Comparison of ENCODE assay signal across 8 mouse cellular contexts in genomic region chr14:54577089-54577982, GRCm38 (mm10). TPM values are rescaled to one million over a fixed set of nuclear protein-coding genes. Genes with fewer than 3 reads are reported as not detected.
A peak's percentile ranks its signal among the peaks of the same experiment; 100 is the strongest.
DNase-seq lines count a peak whose midpoint lies in the region; ATAC-seq lines count a peak whose summit lies in the region.

TSS of gene Ajuba (minus strand) at chr14:54577558.

- H3K4me2 ChIP-seq in forebrain, embryonic 12.5 days: peak within 1 kb of the TSS; percentile 82
- H3K4me2 ChIP-seq in heart, embryonic 15.5 days: peak within 1 kb of the TSS; percentile 84
- peak within 1 kb of the TSS; percentile 62 for H3K4me2 ChIP-seq in liver, embryonic 16.5 days (ENCODE audit: low read depth, low read length)
- peak within 1 kb of the TSS; percentile 75 for H3K4me2 ChIP-seq in neural tube, embryonic 12.5 days (replicated peaks)

- H3K27me3 ChIP-seq in forebrain, embryonic 12.5 days: peaks cover 11% of the 10 kb centered on the region; the same call in 1 of the 2 replicates
- H3K27me3 ChIP-seq in heart, embryonic 15.5 days: no peaks in the 10 kb centered on the region
- H3K27me3 ChIP-seq in liver, embryonic 16.5 days (ENCODE audit: control insufficient read depth, insufficient read depth, low read depth, low read length): peaks cover 54% of the 10 kb centered on the region
- peaks cover 12% of the 10 kb centered on the region; the same call in 1 of the 2 replicates for H3K27me3 ChIP-seq in neural tube, embryonic 12.5 days (replicated peaks)

- under 1% methylated on average over 66 of the region's 66 CpGs for WGBS in forebrain, embryonic 12.5 days
- WGBS in heart, embryonic 15.5 days: under 1% methylated on average over 66 of the region's 66 CpGs
- WGBS in liver, embryonic 16.5 days (ENCODE audit: insufficient replicate concordance): under 1% methylated on average over 66 of the region's 66 CpGs
- WGBS in neural tube, embryonic 12.5 days: 1% methylated on average over 66 of the region's 66 CpGs

- peak within 1 kb of the TSS; percentile 82 for H3K4me3 ChIP-seq in forebrain, embryonic 12.5 days (replicated peaks)
- peak within 1 kb of the TSS; percentile 81 for H3K4me3 ChIP-seq in heart, embryonic 15.5 days
- H3K4me3 ChIP-seq in liver, embryonic 16.5 days (ENCODE audit: low read depth, low read length): peak within 1 kb of the TSS; percentile 67
- H3K4me3 ChIP-seq in neural tube, embryonic 12.5 days: peak within 1 kb of the TSS; percentile 72

- H3K9me3 ChIP-seq in forebrain, embryonic 12.5 days: no peaks in the 10 kb centered on the region
- H3K9me3 ChIP-seq in heart, embryonic 15.5 days (replicated peaks): no peaks in the 10 kb centered on the region
- H3K9me3 ChIP-seq in liver, embryonic 16.5 days (replicated peaks; ENCODE audit: control insufficient read depth, low read length): no peaks in the 10 kb centered on the region
- H3K9me3 ChIP-seq in neural tube, embryonic 12.5 days: no peaks in the 10 kb centered on the region

- peak within 1 kb of the TSS; percentile 86 for H3K27ac ChIP-seq in forebrain, embryonic 12.5 days
- peak within 1 kb of the TSS; percentile 93 for H3K27ac ChIP-seq in heart, embryonic 15.5 days
- H3K27ac ChIP-seq in liver, embryonic 16.5 days (ENCODE audit: low read length): peak within 1 kb of the TSS; percentile 61
- H3K27ac ChIP-seq in neural tube, embryonic 12.5 days: peak within 1 kb of the TSS; percentile 62

- DNase-seq in B cell, adult 2 months: peak; percentile 36 to 43
- DNase-seq in adrenal gland, postnatal 36 days: peak; percentile 92 to 96
- DNase-seq in kidney, postnatal 10 days: peak; percentile 96
- peak; percentile 92 for DNase-seq in testis, postnatal 10 days (ENCODE audit: low spot score)

- peak within 1 kb of the TSS; percentile 95 for H3K9ac ChIP-seq in forebrain, embryonic 12.5 days
- H3K9ac ChIP-seq in heart, embryonic 15.5 days: peak within 1 kb of the TSS; percentile 93
- peak within 1 kb of the TSS; percentile 61 for H3K9ac ChIP-seq in liver, embryonic 16.5 days (ENCODE audit: low read depth, low read length)
- H3K9ac ChIP-seq in neural tube, embryonic 12.5 days: peak within 1 kb of the TSS; percentile 90

- no peaks in the 10 kb centered on the region for H3K36me3 ChIP-seq in forebrain, embryonic 12.5 days (replicated peaks)
- H3K36me3 ChIP-seq in heart, embryonic 15.5 days: no peaks in the 10 kb centered on the region
- no peaks in the 10 kb centered on the region for H3K36me3 ChIP-seq in liver, embryonic 16.5 days (ENCODE audit: control insufficient read depth, insufficient read depth)
- no peaks in the 10 kb centered on the region for H3K36me3 ChIP-seq in neural tube, embryonic 12.5 days

- peak; percentile 57 for ATAC-seq in forebrain, embryonic 12.5 days (ENCODE audit: low FRiP score)
- peak; percentile 67 for ATAC-seq in heart, embryonic 15.5 days (replicated peaks; ENCODE audit: insufficient number of reproducible peaks, insufficient read depth, low FRiP score, low read depth)
- ATAC-seq in liver, embryonic 16.5 days (ENCODE audit: low read depth): peak; percentile 58
- ATAC-seq in neural tube, embryonic 12.5 days (ENCODE audit: low FRiP score, low read depth): peak; percentile 51

- peaks cover 59% of the 10 kb centered on the region for H3K4me1 ChIP-seq in forebrain, embryonic 12.5 days
- peaks cover 37% of the 10 kb centered on the region for H3K4me1 ChIP-seq in heart, embryonic 15.5 days (replicated peaks)
- H3K4me1 ChIP-seq in liver, embryonic 16.5 days (ENCODE audit: control insufficient read depth, low read depth, low read length): peaks cover 23% of the 10 kb centered on the region
- peaks cover 59% of the 10 kb centered on the region for H3K4me1 ChIP-seq in neural tube, embryonic 12.5 days

RNA-seq across cellular contexts. Expression of gene Ajuba, which starts in this region (rescaled TPM):
- 10 to 100 TPM; 17.5 to 24.8 TPM for total RNA-seq in adrenal gland, postnatal 36 days (2021)
- polyA plus RNA-seq in forebrain, embryonic 12.5 days (2016; fragmentation: Nextera tagmentation; extraction: Ambion mirVana): 37.5 and 47.3 TPM in 2 replicates
- 23.1 and 35.5 TPM in 2 replicates for polyA plus RNA-seq in heart, embryonic 15.5 days (2015; fragmentation: Nextera tagmentation; extraction: Ambion mirVana)
- polyA plus RNA-seq in liver, embryonic 16.5 days (2015; fragmentation: Nextera tagmentation; extraction: Ambion mirVana): 5.0 and 6.1 TPM in 2 replicates
- 32.9 and 36.6 TPM in 2 replicates for polyA plus RNA-seq in neural tube, embryonic 12.5 days (2016; fragmentation: Nextera tagmentation; extraction: Ambion mirVana)

Comparison
In these comparisons a context has a peak if more than half of its experiments do, and no peak if none do; other contexts are left out.
1. Peak in every context shown above with its lines: DNase-seq, ATAC-seq, H3K4me3 ChIP-seq and H3K27ac ChIP-seq.
2. DNase-seq: peak in every context shown above with its lines; median percentile 96 in kidney, postnatal 10 days; 94 in adrenal gland, postnatal 36 days; 92 in testis, postnatal 10 days; 40 in B cell, adult 2 months.